Mouse (Mus musculus) T-helper 17 cell (primary cell): ENCODE measurements around the gene Sik2.

ENCODE experiments used
- in situ Hi-C, 2 experiments: fragments of 300-600 bp; cut with MboI, MseI; formaldehyde crosslinking; loops; 1 replicate in 1 of 2; 2 replicates in 1 of 2; pipeline ENCODE4 v1.15.1; 2025; ENCODE audit warnings: high pct_unique_total_duplicates in 2 of 2

Gene Sik2

GRCm38 (mm10) chr9:50920933-50921895, 87.7 kb downstream of the Sik2 start:
- in situ Hi-C loops: no loop called here

GRCm38 (mm10) chr9:50919554-50919953, 89.3 kb downstream of the Sik2 start:
- in situ Hi-C loops: no loop called here

DNA sequence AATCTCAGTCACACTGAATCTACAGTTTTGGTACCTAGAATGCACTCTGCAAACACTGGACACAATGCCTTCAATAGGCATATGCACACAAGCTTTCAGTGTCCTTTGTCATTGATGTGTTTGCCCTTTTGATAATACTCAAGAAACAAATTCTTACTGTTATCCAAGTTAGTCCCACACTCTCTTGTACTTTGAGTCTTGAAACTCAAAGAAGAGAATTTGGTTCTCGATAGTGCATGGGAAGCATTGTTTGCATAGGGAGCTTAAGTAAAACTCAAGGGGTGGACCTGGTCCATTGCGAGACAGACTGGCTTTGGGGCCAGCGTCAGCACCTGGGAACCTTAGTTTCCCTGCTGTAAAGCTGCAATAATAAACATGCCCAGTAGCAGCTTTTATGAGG, 90.7 kb downstream of the Sik2 start:
- in situ Hi-C loops: no loop called here

DNA sequence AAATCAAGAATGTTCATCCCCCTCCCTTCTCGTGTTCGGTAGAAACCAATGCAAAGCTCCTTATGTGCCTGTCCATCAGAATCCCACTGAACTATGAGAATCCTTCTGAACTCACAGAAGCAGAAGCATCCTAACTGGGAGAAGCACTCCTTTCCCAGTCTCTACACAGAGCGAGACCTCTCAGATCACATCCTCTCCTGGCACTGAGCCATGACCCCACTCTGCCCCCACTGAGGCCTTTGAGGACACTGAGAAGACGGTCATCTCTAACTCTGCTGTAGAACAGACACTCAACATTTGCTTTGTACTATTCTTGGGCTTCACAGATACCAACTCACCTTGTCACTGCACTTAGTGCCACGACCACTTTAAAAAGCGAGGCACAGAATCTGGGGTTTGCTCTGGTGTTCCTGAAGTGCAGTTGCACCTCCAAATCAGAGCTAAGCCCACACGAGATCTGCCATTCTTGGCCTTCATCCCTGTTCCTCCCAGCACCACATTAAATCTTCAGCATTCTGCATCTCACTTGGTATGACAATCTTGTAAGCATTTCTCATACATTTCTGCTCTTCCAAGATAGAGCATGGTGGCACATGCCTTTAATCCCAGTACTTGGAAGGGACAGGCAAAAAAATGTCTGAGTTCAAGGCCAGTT, 96.9 kb downstream of the Sik2 start:
- in situ Hi-C loops: no loop called here

DNA sequence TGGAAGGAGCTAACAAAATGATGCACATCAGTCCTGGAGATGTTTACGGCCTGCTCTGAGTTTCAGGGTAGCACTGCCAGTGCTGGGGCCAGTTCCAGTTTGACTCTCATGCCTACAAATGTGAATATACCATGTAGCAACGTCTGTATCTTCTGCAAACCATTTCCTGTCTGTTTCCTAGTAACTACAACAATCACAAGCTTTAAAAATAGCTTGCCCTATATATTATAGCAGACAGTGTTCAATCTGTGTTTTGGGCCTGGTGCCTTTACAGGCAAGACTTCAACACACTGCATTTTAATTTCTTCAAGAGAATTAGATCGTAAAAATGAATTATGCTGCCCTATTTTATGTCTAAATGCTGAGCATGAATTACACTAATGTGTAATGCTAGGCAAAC, 103.6 kb downstream of the Sik2 start:
- in situ Hi-C loops: no loop called here

DNA sequence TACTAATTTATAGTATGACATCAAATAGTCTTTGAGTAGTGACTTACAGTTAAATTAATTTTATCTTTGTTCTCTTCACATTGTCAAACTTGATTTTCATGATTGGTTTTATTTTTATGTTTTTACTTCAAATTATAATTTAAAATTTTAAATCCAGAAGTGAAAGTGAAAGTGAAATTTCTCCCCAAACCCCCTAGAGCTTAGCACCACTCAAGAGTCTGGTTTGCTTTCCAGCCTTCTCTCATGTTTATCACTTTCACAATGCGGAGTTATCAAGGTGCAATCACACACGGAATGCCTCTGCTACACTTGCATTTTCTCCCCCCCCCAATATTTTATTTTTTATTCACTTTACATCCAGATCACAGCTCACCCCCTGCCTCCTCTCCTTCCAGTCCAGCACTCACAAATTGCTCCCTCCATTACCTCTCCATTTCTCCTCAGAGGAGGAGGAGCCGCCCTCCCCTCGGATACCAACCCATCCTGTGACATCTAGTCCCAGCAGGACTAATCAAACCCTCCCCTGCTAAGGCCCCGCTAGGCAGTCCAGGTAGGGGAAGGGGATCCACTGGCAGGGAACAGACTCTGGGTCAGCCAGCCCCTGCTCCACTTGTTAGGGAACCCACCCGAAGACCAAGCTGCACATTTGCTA, 104.6 kb downstream of the Sik2 start:
- in situ Hi-C loops: loop anchor here in 1 of 2 experiments (5.0 kb wide), 1 partner anchor 47 kb away; no protein-coding TSS in a partner anchor

DNA sequence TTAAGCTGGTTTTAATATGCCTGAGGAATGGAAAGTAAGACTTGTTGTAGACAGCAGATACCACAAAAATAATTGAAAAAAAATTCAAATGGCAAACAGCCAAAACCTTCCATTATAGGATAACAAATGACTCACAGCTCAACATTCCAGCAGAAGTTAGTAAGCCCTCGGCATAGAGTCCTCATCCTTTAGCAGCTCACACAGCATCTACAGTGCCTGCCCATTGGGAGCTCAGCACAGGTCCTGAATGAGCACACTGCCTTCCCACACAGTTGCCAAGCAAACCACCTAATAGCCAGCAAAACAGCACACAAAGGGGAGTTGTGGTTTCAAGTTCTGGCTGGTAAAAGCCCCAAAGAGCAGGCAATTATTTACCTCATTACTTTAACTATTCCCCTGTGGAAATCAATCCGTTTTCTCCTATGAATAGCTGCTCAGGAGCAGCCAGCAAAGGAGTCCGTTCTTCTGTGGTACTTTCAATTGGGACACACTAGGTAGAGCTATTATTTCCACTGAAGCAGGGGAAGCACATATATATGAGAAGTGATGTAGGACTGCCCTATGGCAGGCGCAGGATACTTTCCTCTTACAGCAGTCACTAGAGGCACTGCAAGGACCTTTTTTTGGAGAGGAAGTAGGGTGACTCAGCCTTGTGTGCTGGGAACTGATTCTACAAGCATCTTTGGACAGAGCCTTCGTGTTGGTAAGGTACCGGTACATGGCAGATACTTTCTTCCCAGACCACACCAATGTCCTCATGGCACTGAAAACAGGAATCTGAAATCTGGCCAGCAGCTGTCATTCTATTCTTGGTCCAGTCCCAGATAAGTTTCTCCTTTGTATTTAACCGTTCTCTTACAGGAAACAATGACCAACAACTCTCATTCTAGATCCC, 108.6 kb downstream of the Sik2 start:
- in situ Hi-C loops: loop anchor here in 1 of 2 experiments (5.0 kb wide), 1 partner anchor 43 kb away; no protein-coding TSS in a partner anchor

GRCm38 (mm10) chr9:50893665-50894064, 115.2 kb downstream of the Sik2 start:
- in situ Hi-C loops: no loop called here

GRCm38 (mm10) chr9:50890494-50891090, 118.3 kb downstream of the Sik2 start:
- in situ Hi-C loops: no loop called here

- in situ Hi-C loops: no loop called here
Measured at GRCm38 (mm10) chr9:50889964-50890363, 118.9 kb downstream of the Sik2 start.

DNA sequence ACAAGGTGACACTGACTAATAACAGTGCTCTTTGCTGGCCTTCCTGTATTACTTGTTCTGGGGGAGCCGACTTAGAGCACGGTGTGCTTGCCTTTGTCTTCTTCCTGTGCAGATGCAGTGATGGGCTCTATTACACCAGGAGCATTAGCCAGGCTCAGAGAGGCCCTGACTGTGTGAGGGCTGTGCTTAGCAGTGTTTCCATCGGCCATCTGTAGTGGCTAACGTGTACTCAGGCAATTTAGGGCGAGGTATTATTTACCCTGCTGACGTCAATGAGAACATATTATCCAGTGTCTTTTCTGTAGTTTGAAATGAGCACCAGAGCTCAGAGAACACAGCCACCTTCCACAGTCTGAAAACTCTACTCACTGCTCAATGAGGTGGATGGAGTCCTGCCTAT, 119.7 kb downstream of the Sik2 start:
- in situ Hi-C loops: no loop called here

- in situ Hi-C loops: no loop called here
Measured at GRCm38 (mm10) chr9:50887351-50887750, 121.5 kb downstream of the Sik2 start.

DNA sequence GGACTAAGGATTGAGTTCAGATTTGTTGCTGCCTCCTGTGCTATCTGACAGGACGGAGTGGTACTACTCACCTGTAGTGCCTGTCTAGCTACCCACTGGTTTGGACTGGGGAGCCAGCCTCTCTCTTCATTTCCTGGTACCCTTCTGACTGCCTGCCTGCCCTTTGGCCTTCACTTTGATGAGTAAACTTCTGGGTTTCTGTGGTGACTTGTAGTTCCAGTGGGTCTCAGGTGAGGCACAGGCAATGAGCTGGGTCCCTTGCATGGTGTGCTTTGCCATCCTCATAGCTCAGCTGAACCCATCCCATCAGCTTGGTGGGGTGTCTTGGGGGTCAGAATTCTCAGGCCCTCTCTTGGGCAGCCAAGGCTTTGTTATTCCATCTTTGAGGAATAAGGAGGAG, 122.0 kb downstream of the Sik2 start:
- in situ Hi-C loops: no loop called here

GRCm38 (mm10) chr9:50885600-50885987, 123.3 kb downstream of the Sik2 start:
- in situ Hi-C loops: no loop called here

DNA sequence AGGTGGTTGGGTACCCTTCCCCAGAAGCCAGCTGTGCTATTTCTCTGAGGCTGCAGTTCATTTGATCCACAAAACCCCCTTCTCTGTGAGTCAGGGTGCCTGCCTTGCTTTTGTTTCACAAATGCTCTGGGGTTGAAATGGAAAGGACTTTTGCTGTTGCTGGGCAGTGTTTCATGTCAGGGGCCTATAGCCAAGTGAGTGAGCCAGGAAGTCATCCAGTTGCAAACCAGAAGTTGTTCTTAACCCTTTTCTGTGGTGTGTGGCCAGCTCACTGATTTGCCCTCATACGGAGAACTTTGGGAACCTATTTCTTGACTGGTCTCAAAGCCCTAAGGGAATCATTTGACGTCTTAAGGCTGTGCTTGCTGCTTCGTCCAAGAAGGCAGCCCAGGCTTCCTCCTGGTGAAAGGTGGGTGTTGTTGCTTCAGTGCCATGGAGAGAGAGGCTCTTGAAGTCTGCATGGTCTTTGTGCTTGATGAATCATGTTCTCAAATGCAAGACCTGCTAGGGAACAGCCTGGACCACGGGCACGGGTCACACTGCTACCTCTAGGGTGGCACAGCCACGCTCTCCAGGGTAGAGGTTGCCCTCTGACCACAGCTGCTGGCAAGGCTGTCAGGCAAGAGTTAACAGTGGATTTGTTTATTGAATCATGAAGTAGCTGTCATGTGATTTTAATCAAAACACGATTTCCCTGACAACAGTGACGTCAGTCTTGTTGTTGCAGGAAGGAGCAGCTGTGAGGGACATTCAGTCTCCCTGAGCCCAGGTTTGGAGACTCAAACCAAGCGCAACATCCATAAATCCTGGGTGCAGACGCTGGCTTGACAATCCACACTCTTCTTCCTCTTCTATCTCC, 123.9 kb downstream of the Sik2 start:
- in situ Hi-C loops: no loop called here

DNA sequence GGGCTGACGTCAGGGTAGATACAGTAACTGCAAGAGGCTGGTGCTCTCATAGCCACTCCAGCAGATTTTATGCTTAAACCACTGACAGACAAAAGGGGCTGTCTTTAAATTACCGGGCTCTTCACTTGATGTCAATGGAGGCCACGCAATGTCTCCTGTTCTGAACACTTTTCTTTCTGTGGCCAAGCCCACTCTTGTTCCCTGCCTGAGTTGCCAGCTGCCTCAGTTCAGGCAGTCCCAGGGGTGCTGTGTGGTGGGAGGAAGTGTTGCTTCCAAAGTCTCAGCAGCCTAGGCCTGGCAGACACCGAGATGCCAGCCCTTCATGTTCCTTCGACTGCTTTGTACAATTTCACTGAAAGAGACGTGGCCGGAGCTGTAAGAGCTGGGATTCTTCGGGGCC, 124.8 kb downstream of the Sik2 start:
- in situ Hi-C loops: no loop called here

GRCm38 (mm10) chr9:50882183-50882582, 126.7 kb downstream of the Sik2 start:
- in situ Hi-C loops: no loop called here

- in situ Hi-C loops: no loop called here
Measured at GRCm38 (mm10) chr9:50877431-50877830, 131.4 kb downstream of the Sik2 start.

DNA sequence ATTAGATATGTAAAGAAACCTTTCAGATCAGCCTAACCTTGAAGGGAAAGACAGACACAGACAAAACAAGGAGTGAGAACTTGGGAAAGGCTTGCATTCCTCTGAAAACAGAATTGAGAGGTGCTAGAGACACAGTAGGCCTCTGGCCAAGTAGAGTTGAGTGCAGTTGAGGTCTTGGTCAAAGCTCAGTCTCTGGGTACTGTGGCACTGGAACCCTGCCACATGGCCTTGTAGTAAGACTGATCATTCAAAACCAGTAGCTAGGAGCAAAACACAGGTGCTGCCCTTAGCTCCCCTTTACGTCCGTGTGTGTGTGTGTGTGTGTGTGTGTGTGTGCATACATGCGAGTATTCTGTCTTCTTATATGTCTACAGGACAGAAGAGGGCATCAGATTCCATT, 132.6 kb downstream of the Sik2 start:
- in situ Hi-C loops: no loop called here

DNA sequence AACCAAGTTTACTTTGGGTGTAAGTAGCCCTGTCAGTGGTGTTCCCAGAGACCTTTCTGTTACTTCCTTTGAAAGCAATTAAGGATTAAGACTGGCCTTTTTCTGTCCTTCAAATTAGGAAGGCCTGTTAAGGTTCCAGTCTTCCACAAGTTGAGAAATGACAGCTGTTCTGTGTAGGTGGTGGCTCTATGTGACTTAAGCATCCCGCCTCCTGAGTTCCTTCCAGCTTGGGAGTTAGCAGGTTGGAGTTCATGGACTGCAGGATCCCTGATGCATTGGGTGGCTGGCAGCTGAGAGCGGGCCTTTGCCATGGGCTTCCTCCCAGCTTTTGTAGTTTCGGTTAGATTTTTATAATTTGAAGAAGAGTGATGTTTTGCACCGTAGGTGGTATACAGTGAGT, 133.4 kb downstream of the Sik2 start:
- in situ Hi-C loops: no loop called here
